Mouse (Mus musculus): Measurements from ENCODE around the gene Abca17.

The Abca17 gene

GRCm38 (mm10) chr17:24350926-24351759 is at the start of gene Abca17:
Gene Abca17 (minus strand): TSS chr17:24351068.
- peak; percentile 14 for DNase-seq (ENCODE audit: low spot score)

GRCm38 (mm10) chr17:24394456-24394855 is 43.6 kb upstream of the Abca17 start:
- no peak for DNase-seq (ENCODE audit: low spot score)

GRCm38 (mm10) chr17:24393527-24393926 is 42.7 kb upstream of the Abca17 start:
- no peak for DNase-seq (ENCODE audit: low spot score)

- DNase-seq (ENCODE audit: low spot score), result no peak
Observed at GRCm38 (mm10) chr17:24391149-24391548, 40.3 kb upstream of the Abca17 start.

GRCm38 (mm10) chr17:24389865-24390264 is 39.0 kb upstream of the Abca17 start:
- DNase-seq (ENCODE audit: low spot score), result peak; percentile 73

- no peak for DNase-seq (ENCODE audit: low spot score)
Observed at GRCm38 (mm10) chr17:24388711-24389110, 37.8 kb upstream of the Abca17 start.

GRCm38 (mm10) chr17:24383789-24384188 is 32.9 kb upstream of the Abca17 start:
- DNase-seq (ENCODE audit: low spot score), result no peak

- DNase-seq (ENCODE audit: low spot score), result no peak
Observed at GRCm38 (mm10) chr17:24378496-24378895, 27.6 kb upstream of the Abca17 start.

GRCm38 (mm10) chr17:24375886-24376285 is 25.0 kb upstream of the Abca17 start:
- DNase-seq (ENCODE audit: low spot score), result no peak

- no peak for DNase-seq (ENCODE audit: low spot score)
Observed at GRCm38 (mm10) chr17:24375094-24375712, 24.3 kb upstream of the Abca17 start.

GRCm38 (mm10) chr17:24365863-24366262 is 15.0 kb upstream of the Abca17 start:
- DNase-seq (ENCODE audit: low spot score), result peak; percentile 19

- DNase-seq (ENCODE audit: low spot score), result no peak
Observed at GRCm38 (mm10) chr17:24364461-24364860, 13.6 kb upstream of the Abca17 start.

- no peak for DNase-seq (ENCODE audit: low spot score)
Observed at GRCm38 (mm10) chr17:24362527-24362926, 11.7 kb upstream of the Abca17 start.

- no peak for DNase-seq (ENCODE audit: low spot score)
Observed at GRCm38 (mm10) chr17:24361291-24361690, 10.4 kb upstream of the Abca17 start.

GRCm38 (mm10) chr17:24360841-24361240 is 10.0 kb upstream of the Abca17 start:
- no peak for DNase-seq (ENCODE audit: low spot score)

GRCm38 (mm10) chr17:24359903-24360302 is 9.0 kb upstream of the Abca17 start:
- DNase-seq (ENCODE audit: low spot score), result no peak

GRCm38 (mm10) chr17:24359006-24359405 is 8.1 kb upstream of the Abca17 start:
- no peak for DNase-seq (ENCODE audit: low spot score)

GRCm38 (mm10) chr17:24355284-24355683 is 4.4 kb upstream of the Abca17 start:
- no peak for DNase-seq (ENCODE audit: low spot score)

- DNase-seq (ENCODE audit: low spot score), result no peak
Observed at GRCm38 (mm10) chr17:24353960-24354359, 3.1 kb upstream of the Abca17 start.

- DNase-seq (ENCODE audit: low spot score), result peak; percentile 37
Observed at GRCm38 (mm10) chr17:24352370-24353194, 1.7 kb upstream of the Abca17 start.

- peak; percentile 97 for DNase-seq (ENCODE audit: low spot score)
Observed at GRCm38 (mm10) chr17:24351760-24352357, 991 bp upstream of the Abca17 start, which contains the start of gene Abca3. Gene Abca3 (plus strand): TSS chr17:24351950.

GRCm38 (mm10) chr17:24349176-24349575 is 1.7 kb downstream of the Abca17 start:
- no peak for DNase-seq (ENCODE audit: low spot score)
